ENCODE assay signal across 7 mouse cellular contexts in genomic region chr16:23416657-23417293, GRCm38 (mm10). TPM values are rescaled to one million over a fixed set of nuclear protein-coding genes. Genes with fewer than 3 reads are reported as not detected.
A peak's percentile ranks its signal among the peaks of the same experiment; 100 is the strongest.
DNase-seq lines count a peak whose midpoint lies in the region; ATAC-seq lines count a peak whose summit lies in the region.

No protein-coding gene starts in this region.

- H3K9ac ChIP-seq in embryonic facial prominence, embryonic 12.5 days: no peak overlapping the region
- no peak overlapping the region for H3K9ac ChIP-seq in limb, embryonic 15.5 days
- no peak overlapping the region for H3K9ac ChIP-seq in neural tube, embryonic 12.5 days

- 0 out of 2 replicates have a peak overlapping the region, but pooled peaks have one; percentile 11 for H3K27ac ChIP-seq in embryonic facial prominence, embryonic 12.5 days
- no peak overlapping the region; the same call in 1 of the 2 replicates for H3K27ac ChIP-seq in limb, embryonic 15.5 days
- H3K27ac ChIP-seq in neural tube, embryonic 12.5 days: no peak overlapping the region

- ATAC-seq in embryonic facial prominence, embryonic 12.5 days (ENCODE audit: insufficient number of reproducible peaks, insufficient read depth, low FRiP score, low TSS enrichment): no peak
- ATAC-seq in limb, embryonic 15.5 days (ENCODE audit: insufficient number of reproducible peaks, low FRiP score, low TSS enrichment, low read depth): no peak
- peak; percentile 45; the same call in 1 of the 2 replicates for ATAC-seq in neural tube, embryonic 12.5 days (ENCODE audit: low FRiP score, low read depth)

- peaks cover 14% of the 10 kb centered on the region; the same call in 1 of the 2 replicates for H3K4me1 ChIP-seq in embryonic facial prominence, embryonic 12.5 days
- H3K4me1 ChIP-seq in limb, embryonic 15.5 days: peaks cover 13% of the 10 kb centered on the region
- H3K4me1 ChIP-seq in neural tube, embryonic 12.5 days: peaks cover 12% of the 10 kb centered on the region

- H3K36me3 ChIP-seq in embryonic facial prominence, embryonic 12.5 days: no peaks in the 10 kb centered on the region
- no peaks in the 10 kb centered on the region for H3K36me3 ChIP-seq in limb, embryonic 15.5 days
- no peaks in the 10 kb centered on the region for H3K36me3 ChIP-seq in neural tube, embryonic 12.5 days

- H3K9me3 ChIP-seq in embryonic facial prominence, embryonic 12.5 days: no peaks in the 10 kb centered on the region
- no peaks in the 10 kb centered on the region for H3K9me3 ChIP-seq in limb, embryonic 15.5 days
- no peaks in the 10 kb centered on the region for H3K9me3 ChIP-seq in neural tube, embryonic 12.5 days

- H3K4me3 ChIP-seq in embryonic facial prominence, embryonic 12.5 days: no peak overlapping the region
- H3K4me3 ChIP-seq in limb, embryonic 15.5 days: no peak overlapping the region
- no peak overlapping the region for H3K4me3 ChIP-seq in neural tube, embryonic 12.5 days

- peak; percentile 26 for DNase-seq in heart, postnatal 4 days
- DNase-seq in frontal cortex, adult 2 months (ENCODE audit: extremely low spot score in 1 of 2, low spot score in 1 of 2): no peak
- DNase-seq in right cerebral cortex, postnatal 4 days: no peak
- DNase-seq in cerebellum, adult 9-10 months: no peak

- peak overlapping the region; percentile 36 for H3K4me2 ChIP-seq in embryonic facial prominence, embryonic 12.5 days (replicated peaks)
- H3K4me2 ChIP-seq in limb, embryonic 15.5 days: peak overlapping the region; percentile 32
- peak overlapping the region; percentile 36 for H3K4me2 ChIP-seq in neural tube, embryonic 12.5 days (replicated peaks)

- 25% methylated on average over 9 of the region's 9 CpGs for WGBS in embryonic facial prominence, embryonic 12.5 days
- WGBS in limb, embryonic 15.5 days: 42% methylated on average over 9 of the region's 9 CpGs
- WGBS in neural tube, embryonic 12.5 days: 49% methylated on average over 9 of the region's 9 CpGs

- H3K27me3 ChIP-seq in embryonic facial prominence, embryonic 12.5 days: no peaks in the 10 kb centered on the region
- H3K27me3 ChIP-seq in limb, embryonic 15.5 days: peaks cover 6% of the 10 kb centered on the region; the same call in 1 of the 2 replicates
- H3K27me3 ChIP-seq in neural tube, embryonic 12.5 days (replicated peaks): no peaks in the 10 kb centered on the region

RNA-seq across cellular contexts. Expression of gene Rtp1, which starts 12.2 kb away (rescaled TPM):
- 0.46 and 0.67 TPM in 2 replicates for polyA plus RNA-seq in embryonic facial prominence, embryonic 12.5 days (2016; fragmentation: Nextera tagmentation; extraction: Ambion mirVana)
- not detected for total RNA-seq in heart, postnatal 4 days (2021)
- polyA plus RNA-seq in limb, embryonic 15.5 days (2015; fragmentation: Nextera tagmentation; extraction: Ambion mirVana): not detected in 2 replicates
- polyA plus RNA-seq in neural tube, embryonic 12.5 days (2016; fragmentation: Nextera tagmentation; extraction: Ambion mirVana): not detected in 2 replicates
- polyA plus RNA-seq in frontal cortex, adult 2 months (2012; rRNA removed): 0.30 and 0.59 TPM in 2 replicates
